Mouse (Mus musculus): ENCODE results near the gene Adh4. TPM values are rescaled to one million over a fixed set of nuclear protein-coding genes. Genes with fewer than 3 reads are reported as not detected.
"Not testable (repeated sequence)": the region's sequence is repeated elsewhere in the genome, so short reads cannot be mapped to it uniquely, and the experiment has no call there.

Gene Adh4
- polyA plus RNA-seq, 1 experiment: not detected

GRCm38 (mm10) chr3:138460260-138460659, 45.0 kb downstream of the Adh4 start:
- Histone ChIP-seq H3K9me3 (ENCODE audit: control insufficient read depth, low read length) (no peaks in the 10 kb centered on the region), H3K36me3 (ENCODE audit: control insufficient read depth) (peaks cover 97% of the 10 kb centered on the region), H3K4me3 (replicated peaks) (no peak overlapping the region), H3K27me3 (ENCODE audit: control insufficient read depth) (no peaks in the 10 kb centered on the region), H3K4me1 (ENCODE audit: control insufficient read depth) (no peaks in the 10 kb centered on the region)
- TF ChIP-seq GATA1 (IDR thresholded peaks at IDR 0.05; ENCODE audit: low read length): no peak
- TF ChIP-seq TAL1 (IDR thresholded peaks at IDR 0.05; ENCODE audit: low read length): no peak

GRCm38 (mm10) chr3:138461832-138462231, 46.6 kb downstream of the Adh4 start:
- H3K27me3 ChIP-seq (ENCODE audit: control insufficient read depth): no peaks in the 10 kb centered on the region
- peaks cover 97% of the 10 kb centered on the region for H3K36me3 ChIP-seq (ENCODE audit: control insufficient read depth)
- no peaks in the 10 kb centered on the region for H3K4me1 ChIP-seq (ENCODE audit: control insufficient read depth)
- no peak overlapping the region for H3K4me3 ChIP-seq (replicated peaks)
- no peaks in the 10 kb centered on the region for H3K9me3 ChIP-seq (ENCODE audit: control insufficient read depth, low read length)
- TF ChIP-seq TAL1 (IDR thresholded peaks at IDR 0.05; ENCODE audit: low read length): no peak
- no peak for TF ChIP-seq GATA1 (IDR thresholded peaks at IDR 0.05; ENCODE audit: low read length)

- Histone ChIP-seq H3K9me3 (ENCODE audit: control insufficient read depth, low read length) (no peaks in the 10 kb centered on the region), H3K27me3 (ENCODE audit: control insufficient read depth) (no peaks in the 10 kb centered on the region), H3K4me3 (replicated peaks) (no peak overlapping the region), H3K4me1 (ENCODE audit: control insufficient read depth) (no peaks in the 10 kb centered on the region), H3K36me3 (ENCODE audit: control insufficient read depth) (peaks cover 96% of the 10 kb centered on the region)
- no peak for TF ChIP-seq TAL1 (IDR thresholded peaks at IDR 0.05; ENCODE audit: low read length)
These were observed 47.9 kb downstream of the Adh4 start for GRCm38 (mm10) chr3:138463137-138463536.

- Histone ChIP-seq H3K27me3 (ENCODE audit: control insufficient read depth) (no peaks in the 10 kb centered on the region), H3K4me1 (ENCODE audit: control insufficient read depth) (no peaks in the 10 kb centered on the region), H3K36me3 (ENCODE audit: control insufficient read depth) (peaks cover 96% of the 10 kb centered on the region), H3K4me3 (replicated peaks) (no peak overlapping the region), H3K9me3 (ENCODE audit: control insufficient read depth, low read length) (no peaks in the 10 kb centered on the region)
- no peak for TF ChIP-seq GATA1 (IDR thresholded peaks at IDR 0.05; ENCODE audit: low read length)
- TF ChIP-seq TAL1 (IDR thresholded peaks at IDR 0.05; ENCODE audit: low read length): no peak
These were observed 48.5 kb downstream of the Adh4 start for GRCm38 (mm10) chr3:138463807-138464206.

GRCm38 (mm10) chr3:138464573-138465147, 49.4 kb downstream of the Adh4 start:
- H3K4me1 ChIP-seq (ENCODE audit: control insufficient read depth): no peaks in the 10 kb centered on the region
- TF ChIP-seq GATA1 (IDR thresholded peaks at IDR 0.05; ENCODE audit: low read length) (no peak), TAL1 (IDR thresholded peaks at IDR 0.05; ENCODE audit: low read length) (no peak)
- H3K27me3 ChIP-seq (ENCODE audit: control insufficient read depth): no peaks in the 10 kb centered on the region
- H3K36me3 ChIP-seq (ENCODE audit: control insufficient read depth): peaks cover 97% of the 10 kb centered on the region
- H3K4me3 ChIP-seq (replicated peaks): no peak overlapping the region
- H3K9me3 ChIP-seq (ENCODE audit: control insufficient read depth, low read length): no peaks in the 10 kb centered on the region

GRCm38 (mm10) chr3:138466656-138467055, 51.4 kb downstream of the Adh4 start:
- peaks cover 97% of the 10 kb centered on the region for H3K36me3 ChIP-seq (ENCODE audit: control insufficient read depth)
- not testable (repeated sequence) for H3K27me3 ChIP-seq (ENCODE audit: control insufficient read depth); H3K9me3 ChIP-seq (ENCODE audit: control insufficient read depth, low read length); H3K4me3 ChIP-seq (replicated peaks); H3K4me1 ChIP-seq (ENCODE audit: control insufficient read depth)

DNA sequence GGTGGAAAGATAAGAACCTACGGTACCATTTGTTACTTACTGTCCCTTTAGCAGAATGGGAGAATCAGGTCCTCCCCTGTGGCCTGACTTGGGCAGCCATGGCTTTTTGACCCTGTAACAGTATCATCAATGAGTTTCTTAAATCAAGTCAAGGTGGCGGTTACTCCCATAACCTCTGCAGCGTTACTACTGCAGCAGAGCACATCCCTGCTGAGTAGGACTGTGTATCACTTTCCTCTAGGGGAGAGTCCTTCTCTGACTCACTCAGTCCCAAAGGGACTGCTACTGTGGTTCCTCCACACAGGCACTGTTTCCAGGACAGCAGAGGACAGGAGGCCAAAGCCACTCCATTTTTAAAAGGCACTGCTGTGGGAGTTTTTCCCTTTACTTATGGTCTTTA, 55.8 kb downstream of the Adh4 start:
- Histone ChIP-seq H3K4me3 (replicated peaks) (no peak overlapping the region), H3K27me3 (ENCODE audit: control insufficient read depth) (no peaks in the 10 kb centered on the region), H3K36me3 (ENCODE audit: control insufficient read depth) (peaks cover 93% of the 10 kb centered on the region), H3K4me1 (ENCODE audit: control insufficient read depth) (no peaks in the 10 kb centered on the region), H3K9me3 (ENCODE audit: control insufficient read depth, low read length) (no peaks in the 10 kb centered on the region)
- TF ChIP-seq GATA1 (IDR thresholded peaks at IDR 0.05; ENCODE audit: low read length) (no peak), TAL1 (IDR thresholded peaks at IDR 0.05; ENCODE audit: low read length) (no peak)

DNA sequence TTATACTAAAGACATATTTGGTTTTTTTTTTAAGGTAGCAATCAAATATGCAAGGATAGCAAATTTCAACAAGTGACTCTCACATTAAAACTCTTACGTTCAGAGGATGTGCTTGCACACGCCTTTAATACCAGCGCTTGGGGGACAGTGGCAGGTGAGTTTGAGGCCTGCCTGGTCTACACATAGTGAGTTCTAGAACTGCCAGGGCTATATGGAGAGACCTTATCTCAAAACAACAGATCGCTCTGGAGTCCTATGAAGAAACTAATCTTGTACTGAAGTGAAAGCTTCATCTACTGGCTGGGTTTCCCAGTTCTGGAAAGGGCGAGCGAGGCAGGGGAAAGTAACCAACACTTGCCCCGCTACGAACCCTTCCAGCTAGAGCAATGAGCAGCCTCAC, 64.2 kb downstream of the Adh4 start:
- Histone ChIP-seq H3K27me3 (ENCODE audit: control insufficient read depth) (no peaks in the 10 kb centered on the region), H3K4me3 (replicated peaks) (no peak overlapping the region), H3K36me3 (ENCODE audit: control insufficient read depth) (peaks cover 82% of the 10 kb centered on the region), H3K4me1 (ENCODE audit: control insufficient read depth) (peaks cover 16% of the 10 kb centered on the region), H3K9me3 (ENCODE audit: control insufficient read depth, low read length) (no peaks in the 10 kb centered on the region; the same call in 1 of the 2 replicates)
- TF ChIP-seq GATA1 (IDR thresholded peaks at IDR 0.05; ENCODE audit: low read length) (no peak), TAL1 (IDR thresholded peaks at IDR 0.05; ENCODE audit: low read length) (no peak)

Other genes with a start within 250 kb of the Adh4 start
- not detected in 2 replicates for gene 4930579F01Rik, start 221.6 kb upstream of the Adh4 start, polyA plus RNA-seq (2012)
- not detected in 2 replicates for gene Adh7, start 197.7 kb upstream of the Adh4 start, polyA plus RNA-seq (2012)
- gene Adh1, start 154.5 kb upstream of the Adh4 start, polyA plus RNA-seq (2012): not detected in 2 replicates
- gene Adh6a, start 102.2 kb upstream of the Adh4 start, polyA plus RNA-seq (2012): not detected in 2 replicates
- gene Adh6b, start 73.7 kb upstream of the Adh4 start, polyA plus RNA-seq (2012): not detected in 2 replicates
- gene Adh5, start 27.6 kb downstream of the Adh4 start, polyA plus RNA-seq (2012): 0.34 and 0.47 TPM in 2 replicates
- 0.65 and 0.97 TPM in 2 replicates for gene Metap1, start 74.0 kb downstream of the Adh4 start, polyA plus RNA-seq (2012)
- 0.67 and 1.1 TPM in 2 replicates for gene Eif4e, start 110.7 kb downstream of the Adh4 start, polyA plus RNA-seq (2012)